Mouse (Mus musculus) olfactory bulb, adult 2 months (tissue): ENCODE results near the gene H2al1m.

ENCODE experiments used
- CTCF ChIP-seq: fragments of 200-500 bp; IDR thresholded peaks from 2 replicates; pipeline ENCODE4 v1.5.1; 2012; ENCODE audit warnings: low read depth, mild to moderate bottlenecking, low read length, moderate library complexity; ENCODE audit not compliant: insufficient read depth
- POLR2A ChIP-seq: fragments of 200-500 bp; IDR thresholded peaks from 2 replicates; pipeline ENCODE4 v1.6.1; 2012; ENCODE audit warnings: mild to moderate bottlenecking, low read depth, low read length, moderate library complexity; ENCODE audit not compliant: insufficient read depth

- TF ChIP-seq CTCF = no peak
- no peak for TF ChIP-seq POLR2A
These were observed 14.9 kb downstream of the H2al1m start for GRCm38 (mm10) chrX:9298413-9298864.
